Comparison of ENCODE assay signal across 19 mouse cellular contexts in genomic region chr1:38451367-38451766, GRCm38 (mm10).
DNase-seq lines count a peak whose midpoint lies in the region; ATAC-seq and TF ChIP-seq lines count a peak whose summit lies in the region.
"Had no signal": no experiment of that assay in that cellular context is flagged by ENCODE, and none has a peak within 500 bp of the region (broad histone marks: within the 10 kb centered on the region; RNA-seq: fewer than 3 reads in every experiment).

No protein-coding gene starts in this region.

- H3K27me3 ChIP-seq in forebrain, embryonic 13.5 days: no peaks in the 10 kb centered on the region
- H3K27me3 ChIP-seq in forebrain, embryonic 10.5 days (ENCODE audit: poor library complexity, severe bottlenecking): no peaks in the 10 kb centered on the region
- H3K27me3 ChIP-seq in hindbrain, embryonic 13.5 days: no peaks in the 10 kb centered on the region
- H3K27me3 ChIP-seq in hindbrain, embryonic 10.5 days (ENCODE audit: insufficient read depth, poor library complexity, severe bottlenecking): no peaks in the 10 kb centered on the region
- no peaks in the 10 kb centered on the region for H3K27me3 ChIP-seq in midbrain, embryonic 14.5 days (ENCODE audit: control insufficient read depth, insufficient read depth, low read length)
- no peaks in the 10 kb centered on the region for H3K27me3 ChIP-seq in midbrain, postnatal 0 days (ENCODE audit: insufficient read depth, low read length)
- no peaks in the 10 kb centered on the region for H3K27me3 ChIP-seq in neural tube, embryonic 15.5 days (replicated peaks)
- H3K27me3 ChIP-seq: heart, embryonic 15.5 days; limb, embryonic 13.5 days; midbrain, embryonic 12.5 days had no signal

- H3K27ac ChIP-seq in forebrain, embryonic 13.5 days: peak overlapping the region; percentile 53; the same call in 1 of the 2 replicates
- no peak overlapping the region for H3K27ac ChIP-seq in forebrain, embryonic 10.5 days
- peak overlapping the region; percentile 83 for H3K27ac ChIP-seq in hindbrain, embryonic 13.5 days
- no peak overlapping the region for H3K27ac ChIP-seq in hindbrain, embryonic 10.5 days
- peak overlapping the region; percentile 33 for H3K27ac ChIP-seq in midbrain, embryonic 14.5 days (replicated peaks; ENCODE audit: low read depth, low read length)
- H3K27ac ChIP-seq in midbrain, postnatal 0 days (ENCODE audit: low read depth, low read length): no peak overlapping the region
- H3K27ac ChIP-seq in neural tube, embryonic 15.5 days (replicated peaks): peak overlapping the region; percentile 57; the same call in 1 of the 2 replicates
- H3K27ac ChIP-seq: heart, adult 2 months; limb, embryonic 13.5 days; liver, embryonic 14.5 days; macrophage; midbrain, embryonic 12.5 days had no signal

- no peak overlapping the region for H3K4me2 ChIP-seq in forebrain, embryonic 13.5 days
- no peak overlapping the region for H3K4me2 ChIP-seq in hindbrain, embryonic 13.5 days
- H3K4me2 ChIP-seq in midbrain, embryonic 14.5 days (ENCODE audit: low read length): no peak overlapping the region
- H3K4me2 ChIP-seq in midbrain, postnatal 0 days (ENCODE audit: low read depth, low read length, poor library complexity, severe bottlenecking): no peak overlapping the region
- no peak overlapping the region for H3K4me2 ChIP-seq in neural tube, embryonic 15.5 days
- H3K4me2 ChIP-seq: heart, embryonic 15.5 days; limb, embryonic 13.5 days; midbrain, embryonic 12.5 days had no signal

- no peak for DNase-seq in forebrain, embryonic 10.5 days (ENCODE audit: extremely low spot score, low spot score)
- DNase-seq in hindbrain, embryonic 10.5 days (ENCODE audit: low spot score): no peak
- no peak for DNase-seq in midbrain, embryonic 14.5 days
- DNase-seq in midbrain, postnatal 0 days (ENCODE audit: low spot score): no peak
- DNase-seq: kidney, adult 11 months; thymus, postnatal 14 days had no signal

- peaks cover 29% of the 10 kb centered on the region for H3K4me1 ChIP-seq in forebrain, embryonic 13.5 days
- H3K4me1 ChIP-seq in forebrain, embryonic 10.5 days: peaks cover 34% of the 10 kb centered on the region
- H3K4me1 ChIP-seq in hindbrain, embryonic 13.5 days (replicated peaks): peaks cover 57% of the 10 kb centered on the region
- H3K4me1 ChIP-seq in hindbrain, embryonic 10.5 days (replicated peaks): peaks cover 50% of the 10 kb centered on the region
- H3K4me1 ChIP-seq in midbrain, embryonic 14.5 days (ENCODE audit: control insufficient read depth, insufficient read depth, low read length): peaks cover 23% of the 10 kb centered on the region
- no peaks in the 10 kb centered on the region; the same call in 1 of the 2 replicates for H3K4me1 ChIP-seq in midbrain, postnatal 0 days (ENCODE audit: insufficient read depth, low read length)
- peaks cover 26% of the 10 kb centered on the region for H3K4me1 ChIP-seq in neural tube, embryonic 15.5 days

- 93% methylated on average over 6 of the region's 6 CpGs for WGBS in forebrain, embryonic 13.5 days
- WGBS in forebrain, embryonic 10.5 days: 96% methylated on average over 6 of the region's 6 CpGs
- WGBS in hindbrain, embryonic 13.5 days: 90% methylated on average over 6 of the region's 6 CpGs
- 92% methylated on average over 6 of the region's 6 CpGs for WGBS in hindbrain, embryonic 10.5 days
- 90% methylated on average over 6 of the region's 6 CpGs for WGBS in midbrain, embryonic 14.5 days
- 90% methylated on average over 6 of the region's 6 CpGs for whole genome bisulfite sequencing in midbrain, postnatal 0 days
- 94% methylated on average over 6 of the region's 6 CpGs for WGBS in neural tube, embryonic 15.5 days

- ATAC-seq in forebrain, embryonic 13.5 days: no peak
- ATAC-seq in hindbrain, embryonic 13.5 days (ENCODE audit: low FRiP score): no peak
- no peak for ATAC-seq in midbrain, embryonic 14.5 days (ENCODE audit: low FRiP score, low TSS enrichment)
- no peak for ATAC-seq in midbrain, postnatal 0 days (ENCODE audit: low FRiP score)
- ATAC-seq in neural tube, embryonic 15.5 days (ENCODE audit: low FRiP score): no peak
- ATAC-seq in megakaryocyte-erythroid progenitor cell, adult 5-6 weeks (replicated peaks; ENCODE audit: low FRiP score, low TSS enrichment, poor library complexity, severe bottlenecking): no peak
- ATAC-seq: CD4-positive, CD25-positive, alpha-beta regulatory T cell, adult 4 months; Patski had no signal

- no peak overlapping the region for H3K9ac ChIP-seq in forebrain, embryonic 13.5 days
- no peak overlapping the region for H3K9ac ChIP-seq in hindbrain, embryonic 13.5 days
- H3K9ac ChIP-seq in midbrain, embryonic 14.5 days (replicated peaks; ENCODE audit: low read length): no peak overlapping the region
- H3K9ac ChIP-seq in midbrain, postnatal 0 days (replicated peaks; ENCODE audit: low read length, poor library complexity, severe bottlenecking): no peak overlapping the region
- H3K9ac ChIP-seq in neural tube, embryonic 15.5 days (replicated peaks): no peak overlapping the region
- H3K9ac ChIP-seq: heart, embryonic 15.5 days; limb, embryonic 13.5 days; liver, embryonic 14.5 days; midbrain, embryonic 12.5 days had no signal

- TF ChIP-seq CTCF in midbrain, postnatal 0 days (IDR thresholded peaks at IDR 0.05): no peak

- no peak overlapping the region for H3K4me3 ChIP-seq in forebrain, embryonic 13.5 days
- no peak overlapping the region for H3K4me3 ChIP-seq in forebrain, embryonic 10.5 days
- H3K4me3 ChIP-seq in hindbrain, embryonic 13.5 days: no peak overlapping the region
- no peak overlapping the region for H3K4me3 ChIP-seq in hindbrain, embryonic 10.5 days
- no peak overlapping the region for H3K4me3 ChIP-seq in midbrain, embryonic 14.5 days (replicated peaks; ENCODE audit: low read depth, low read length)
- no peak overlapping the region for H3K4me3 ChIP-seq in midbrain, postnatal 0 days (ENCODE audit: low read depth, low read length)
- no peak overlapping the region for H3K4me3 ChIP-seq in neural tube, embryonic 15.5 days (replicated peaks)
- H3K4me3 ChIP-seq: embryonic facial prominence, embryonic 10.5 days; heart, adult 2 months; heart, embryonic 15.5 days; limb, embryonic 13.5 days; midbrain, embryonic 12.5 days had no signal

- no peaks in the 10 kb centered on the region for H3K9me3 ChIP-seq in forebrain, embryonic 13.5 days (replicated peaks)
- no peaks in the 10 kb centered on the region for H3K9me3 ChIP-seq in forebrain, embryonic 10.5 days
- no peaks in the 10 kb centered on the region for H3K9me3 ChIP-seq in hindbrain, embryonic 13.5 days
- no peaks in the 10 kb centered on the region for H3K9me3 ChIP-seq in hindbrain, embryonic 10.5 days
- no peaks in the 10 kb centered on the region for H3K9me3 ChIP-seq in midbrain, embryonic 14.5 days (ENCODE audit: control insufficient read depth, low read length)
- H3K9me3 ChIP-seq in midbrain, postnatal 0 days (ENCODE audit: low read length): no peaks in the 10 kb centered on the region
- no peaks in the 10 kb centered on the region for H3K9me3 ChIP-seq in neural tube, embryonic 15.5 days (replicated peaks)
- H3K9me3 ChIP-seq: embryonic facial prominence, embryonic 10.5 days; heart, embryonic 15.5 days; limb, embryonic 13.5 days; midbrain, embryonic 12.5 days had no signal

- no peaks in the 10 kb centered on the region for H3K36me3 ChIP-seq in forebrain, embryonic 13.5 days (ENCODE audit: poor library complexity, severe bottlenecking)
- H3K36me3 ChIP-seq in forebrain, embryonic 10.5 days (replicated peaks): no peaks in the 10 kb centered on the region
- no peaks in the 10 kb centered on the region for H3K36me3 ChIP-seq in hindbrain, embryonic 13.5 days
- no peaks in the 10 kb centered on the region for H3K36me3 ChIP-seq in hindbrain, embryonic 10.5 days
- no peaks in the 10 kb centered on the region for H3K36me3 ChIP-seq in midbrain, embryonic 14.5 days (ENCODE audit: control insufficient read depth, insufficient read depth, low read length)
- no peaks in the 10 kb centered on the region for H3K36me3 ChIP-seq in midbrain, postnatal 0 days (ENCODE audit: insufficient read depth, low read length)
- H3K36me3 ChIP-seq in neural tube, embryonic 15.5 days: no peaks in the 10 kb centered on the region
- H3K36me3 ChIP-seq: embryonic facial prominence, embryonic 10.5 days; heart, embryonic 15.5 days; midbrain, embryonic 12.5 days had no signal

Comparison
In these comparisons a context has a peak if more than half of its experiments do, and no peak if none do; other contexts are left out.
1. H3K27ac ChIP-seq: peak in forebrain, embryonic 13.5 days (single experiment), hindbrain, embryonic 13.5 days (single experiment), midbrain, embryonic 14.5 days (single experiment) and neural tube, embryonic 15.5 days (single experiment); none in forebrain, embryonic 10.5 days (single experiment), hindbrain, embryonic 10.5 days (single experiment) and midbrain, postnatal 0 days (single experiment).